Mouse (Mus musculus) Patski (cell line): ENCODE measurements around the gene Otp. TPM values are rescaled to one million over a fixed set of nuclear protein-coding genes. Genes with fewer than 3 reads are reported as not detected.

Experiments used
- ATAC-seq: fragments of 100-300 bp; one replicate; pipeline ENCODE4 v1.8.0; 2021
- CTCF ChIA-PET: fragments of 350-600 bp; sonication (Branson Sonifier 250); formaldehyde crosslinking; loops from one replicate; lab custom pipeline; 2022; ENCODE audit warnings: inconsistent platforms; lab: Charles Lee
- POLR2A ChIA-PET: fragments of 350-600 bp; sonication (Branson Sonifier 250); formaldehyde crosslinking; loops from one replicate; lab custom pipeline; 2022; ENCODE audit warnings: antibody characterized with exemption, inconsistent platforms; lab: Charles Lee
- DNase-seq: peaks from one replicate; pipeline ENCODE4 v3.0.0-alpha.2; 2011; ENCODE audit warnings: low read depth, low spot score
- H3K27me3 ChIP-seq: fragments of 371-371 bp; one replicate; pipeline ENCODE4 v1.5.1; 2021
- CTCF ChIP-seq: fragments of 100-300 bp; IDR thresholded peaks from one replicate; pipeline ENCODE4 v1.5.1; 2021
- in situ Hi-C: fragments of 300-500 bp; cut with MboI; formaldehyde crosslinking; loops from 3 replicates; pipeline ENCODE4 v1.11.1; 2018; ENCODE audit warnings: low pct_unique_long_range_greater_than_20kb, mixed read lengths
- polyA plus RNA-seq: library from polyadenylated mRNA; unstranded; gene quantifications from one replicate; pipeline ENCODE4 v1.2.3, GENCODE M21; 2021

Otp gene
- polyA plus RNA-seq: not detected

- ChIA-PET POLR2A (no interaction called here), CTCF (no interaction called here)
- TF ChIP-seq CTCF: no peak
- H3K27me3 ChIP-seq: peaks cover 97% of the 10 kb centered on the region
- DNase-seq (no peak), ATAC-seq (no peak)
- in situ Hi-C loops: no loop called here
Observed at GRCm38 (mm10) chr13:94875396-94875880, at the start of gene Otp. Gene Otp (plus strand): TSS chr13:94875602.

DNA sequence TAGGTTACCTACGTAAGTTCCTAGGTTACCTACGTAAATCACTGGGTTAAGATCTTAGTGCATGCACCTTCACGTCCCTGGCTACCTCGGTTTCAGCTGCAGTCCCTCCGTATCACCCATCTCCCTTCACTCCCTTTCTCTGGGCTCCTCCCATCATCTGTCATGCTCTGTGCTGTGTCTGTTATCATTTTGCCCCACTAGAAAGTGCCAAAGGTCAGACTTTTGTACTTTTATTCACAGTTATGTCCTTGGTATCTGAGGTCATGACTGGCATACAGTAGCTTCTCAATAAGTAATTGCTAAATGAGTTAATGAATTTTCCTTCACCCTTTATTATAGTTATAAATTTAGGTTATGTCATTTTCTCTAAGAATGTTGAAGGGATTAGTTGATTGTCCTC is 49.0 kb upstream of the Otp start:
- H3K27me3 ChIP-seq: no peaks in the 10 kb centered on the region
- ChIA-PET CTCF (interaction anchor here (1.3 to 1.7 kb wide), 2 partner anchors 9 to 12 kb away, joined by 4 to 7 read pairs; no protein-coding TSS in a partner anchor), POLR2A (interaction anchor here (0.6 to 0.7 kb wide), 2 partner anchors 20 to 184 kb away, joined by 3 to 4 read pairs; no protein-coding TSS in a partner anchor)
- TF ChIP-seq CTCF: no peak
- ATAC-seq (no peak), DNase-seq (no peak)
- in situ Hi-C loops: no loop called here

DNA sequence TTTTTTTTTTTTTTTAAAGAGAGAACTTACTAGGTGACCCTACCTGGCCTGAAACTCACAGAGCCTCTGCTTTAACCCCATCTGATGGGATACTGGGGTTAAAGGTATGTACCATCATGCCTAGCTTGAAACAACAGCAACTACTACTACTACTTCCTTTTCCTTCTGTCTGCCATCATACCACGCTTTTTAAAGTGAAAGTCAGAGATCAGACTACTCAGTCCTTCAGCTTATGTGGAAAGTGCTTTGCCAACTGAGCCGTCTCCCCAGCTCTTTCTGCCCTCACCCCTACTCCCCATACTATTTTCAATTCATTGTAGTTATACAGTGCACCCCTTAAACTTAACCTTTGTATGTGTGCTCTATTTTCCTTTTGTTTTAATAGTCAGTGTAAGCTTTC is 48.4 kb upstream of the Otp start:
- POLR2A ChIA-PET: interaction anchor here (0.6 to 0.7 kb wide), 2 partner anchors 20 to 184 kb away, joined by 3 to 4 read pairs; no protein-coding TSS in a partner anchor
- ATAC-seq: no peak

GRCm38 (mm10) chr13:94827847-94828246 is 47.6 kb upstream of the Otp start:
- ChIA-PET POLR2A (no interaction called here), CTCF (interaction anchor here (1.1 to 1.2 kb wide), 2 partner anchors 7 to 11 kb away, joined by 3 to 4 read pairs; no protein-coding TSS in a partner anchor)
- DNase-seq (no peak), ATAC-seq (no peak)
- in situ Hi-C loops: no loop called here
- no peaks in the 10 kb centered on the region for H3K27me3 ChIP-seq
- TF ChIP-seq CTCF: no peak

More for the DNA sequence above, 48.4 kb upstream of the Otp start:
- no peak for DNase-seq
- no peaks in the 10 kb centered on the region for H3K27me3 ChIP-seq
- in situ Hi-C loops: no loop called here
- CTCF ChIA-PET: interaction anchor here (1.1 to 1.7 kb wide), 3 partner anchors 9 to 11 kb away, joined by 3 to 7 read pairs (median 4); no protein-coding TSS in a partner anchor
- no peak for TF ChIP-seq CTCF

DNA sequence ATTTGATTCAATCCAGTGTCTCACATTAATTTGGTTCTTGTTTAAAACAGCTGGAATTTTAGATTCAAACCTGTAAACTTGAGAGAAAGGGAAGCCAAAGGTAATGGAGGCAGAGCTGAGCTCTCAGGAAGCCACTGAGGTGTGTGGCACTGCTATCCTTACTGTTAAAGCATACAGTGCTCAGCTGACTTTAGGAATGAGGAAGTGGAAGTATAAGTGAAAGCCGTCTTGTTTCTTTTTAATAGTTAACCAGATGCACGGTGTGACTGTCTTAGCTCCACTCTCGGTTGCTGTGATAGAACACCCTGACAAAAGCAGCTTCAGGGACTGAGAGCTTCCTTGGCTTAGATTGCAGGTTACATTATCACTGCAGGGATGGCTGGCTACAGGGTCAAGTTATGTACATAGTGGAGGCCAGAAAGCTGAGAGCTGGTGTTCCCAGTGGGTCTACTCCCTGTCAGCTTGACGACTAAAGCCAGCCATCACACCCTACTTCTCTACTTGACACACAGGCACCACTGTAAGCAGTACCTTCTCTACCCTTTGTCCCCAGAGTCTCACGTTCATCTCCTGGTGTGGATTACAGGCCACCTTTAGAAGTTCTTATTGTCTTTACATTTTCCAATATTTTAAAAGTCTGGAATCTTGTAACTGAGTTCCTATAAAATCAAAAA is 37.2 kb upstream of the Otp start:
- ATAC-seq (peak; percentile 12), DNase-seq (no peak)
- CTCF ChIA-PET: interaction anchor here (1.2 to 1.6 kb wide), 2 partner anchors 12 to 32 kb away, joined by 4 read pairs; no protein-coding TSS in a partner anchor
- no peaks in the 10 kb centered on the region for H3K27me3 ChIP-seq
- POLR2A ChIA-PET: interaction anchor here (0.6 kb wide), 1 partner anchor 28 kb away, joined by 4 read pairs; no protein-coding TSS in a partner anchor
- TF ChIP-seq CTCF: no peak
- in situ Hi-C loops: no loop called here

DNA sequence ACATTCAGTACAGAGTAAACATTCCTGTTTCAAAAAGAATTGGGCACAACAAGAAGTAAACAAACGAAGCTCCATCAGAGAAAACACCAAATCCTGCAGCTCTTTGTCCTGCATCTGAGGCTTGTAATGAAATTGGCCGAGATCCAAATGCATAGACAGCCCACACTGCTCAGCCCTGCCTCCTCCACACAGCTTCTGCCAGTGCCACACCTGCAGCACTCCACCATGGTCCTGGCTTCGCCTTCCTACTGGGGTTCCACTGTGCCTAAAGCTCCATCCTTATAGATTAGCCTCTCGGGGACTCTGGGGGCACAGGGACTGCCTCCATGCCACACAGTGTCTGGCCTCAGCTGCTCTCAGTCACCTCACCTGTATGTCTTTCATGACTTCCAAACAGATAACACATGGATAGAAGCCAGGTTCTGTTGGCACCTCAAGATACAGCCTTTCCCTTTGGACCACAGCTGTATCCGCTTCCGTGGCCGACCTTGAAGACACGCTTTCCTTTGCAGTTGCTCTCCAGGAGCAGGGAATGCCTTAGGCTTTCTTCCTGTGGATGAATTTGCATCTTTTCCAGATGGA is 36.6 kb upstream of the Otp start:
- DNase-seq (no peak), ATAC-seq (no peak)
- POLR2A ChIA-PET: no interaction called here
- H3K27me3 ChIP-seq: no peaks in the 10 kb centered on the region
- in situ Hi-C loops: no loop called here
- TF ChIP-seq CTCF: no peak
- CTCF ChIA-PET: interaction anchor here (1.6 kb wide), 1 partner anchor 13 kb away, joined by 4 read pairs; no protein-coding TSS in a partner anchor

DNA sequence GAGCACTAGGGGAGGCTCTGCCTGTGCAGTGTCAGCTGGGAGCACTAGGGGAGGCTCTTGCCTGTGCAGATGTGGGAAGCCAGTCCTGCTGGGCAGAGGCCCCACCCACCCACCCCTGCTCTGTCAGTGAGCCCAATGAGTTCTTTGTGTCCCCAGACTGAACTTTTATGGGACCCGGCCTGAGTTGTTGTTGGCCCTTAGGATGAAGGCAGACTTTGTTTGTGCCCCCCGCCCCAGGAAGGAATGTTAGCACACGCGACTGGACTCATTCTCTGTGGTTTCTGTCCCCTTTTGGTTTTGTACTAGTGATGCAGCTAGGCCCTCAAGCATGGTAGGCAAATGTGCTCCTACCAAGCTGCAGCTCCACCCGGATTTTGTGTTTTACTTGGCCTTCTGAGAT is 32.2 kb upstream of the Otp start:
- H3K27me3 ChIP-seq: no peaks in the 10 kb centered on the region
- DNase-seq (no peak), ATAC-seq (no peak)
- POLR2A ChIA-PET: no interaction called here
- CTCF ChIA-PET: no interaction called here
- TF ChIP-seq CTCF: no peak
- in situ Hi-C loops: no loop called here

- ATAC-seq (no peak), DNase-seq (no peak)
- no peaks in the 10 kb centered on the region for H3K27me3 ChIP-seq
- POLR2A ChIA-PET: interaction anchor here (0.6 kb wide), 1 partner anchor 80 kb away, joined by 3 read pairs; no protein-coding TSS in a partner anchor
- no peak for TF ChIP-seq CTCF
- in situ Hi-C loops: no loop called here
- CTCF ChIA-PET: interaction anchor here (1.2 kb wide), 1 partner anchor 21 kb away, joined by 3 read pairs; no protein-coding TSS in a partner anchor
Observed at GRCm38 (mm10) chr13:94847870-94848269, 27.5 kb upstream of the Otp start.

DNA sequence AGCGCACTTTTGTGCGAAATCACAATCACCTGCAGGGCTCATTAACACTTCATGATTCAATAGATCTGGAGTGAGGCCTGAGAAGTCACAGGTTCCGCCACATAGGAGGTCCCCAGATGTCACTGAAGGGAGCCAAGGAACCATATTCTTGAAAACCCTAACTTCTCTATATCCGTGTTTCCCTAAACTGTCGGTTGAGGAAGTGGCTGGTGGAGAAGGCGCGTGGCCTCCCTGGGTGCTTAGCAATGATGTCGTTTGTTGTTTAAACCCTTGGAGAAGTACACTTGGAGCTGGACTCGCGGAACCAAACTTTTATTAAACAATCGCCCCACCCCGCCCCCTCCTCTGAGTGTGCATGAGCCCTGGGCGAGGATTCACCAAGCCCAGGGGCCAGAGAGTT is 26.1 kb upstream of the Otp start:
- H3K27me3 ChIP-seq: no peaks in the 10 kb centered on the region
- ChIA-PET POLR2A (no interaction called here), CTCF (no interaction called here)
- no peak for TF ChIP-seq CTCF
- no peak for ATAC-seq
- in situ Hi-C loops: no loop called here
- no peak for DNase-seq

DNA sequence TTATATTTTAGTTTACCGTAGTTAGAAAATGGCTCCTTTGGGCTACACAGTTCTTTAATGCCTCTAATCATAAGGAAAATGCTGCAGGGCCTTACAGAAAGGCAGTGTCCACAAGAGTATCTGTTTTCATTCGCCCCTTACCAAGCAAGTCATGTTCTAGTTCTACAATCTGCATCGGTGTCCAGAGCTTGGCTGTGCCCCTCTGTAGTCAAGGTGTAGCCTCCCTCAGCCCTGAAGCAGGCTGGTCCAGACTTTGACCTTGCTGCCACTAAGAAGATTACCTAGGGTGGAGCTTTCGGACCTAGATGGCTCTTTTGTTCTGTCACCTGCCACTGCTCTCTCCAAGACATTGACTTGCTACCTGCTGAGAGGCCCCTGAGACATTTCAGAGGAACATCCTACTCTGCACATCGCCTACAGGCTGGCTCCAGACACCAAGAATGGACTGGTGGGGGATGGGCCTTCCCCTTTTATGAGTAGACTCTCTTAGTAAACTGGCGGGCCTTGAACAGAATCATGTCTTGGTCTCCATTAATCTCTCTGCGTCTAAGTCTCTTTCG is 17.3 kb upstream of the Otp start:
- DNase-seq (no peak), ATAC-seq (no peak)
- peaks cover 11% of the 10 kb centered on the region for H3K27me3 ChIP-seq
- no peak for TF ChIP-seq CTCF
- CTCF ChIA-PET: no interaction called here
- in situ Hi-C loops: no loop called here
- POLR2A ChIA-PET: interaction anchor here (0.6 kb wide), 1 partner anchor 8 kb away, joined by 3 read pairs; no protein-coding TSS in a partner anchor
